Mouse (Mus musculus) regulatory T cell (primary cell): ENCODE data around the gene Gbp9.
"Not testable (repeated sequence)": the region's sequence is repeated elsewhere in the genome, so short reads cannot be mapped to it uniquely, and the experiment has no call there.

Experiments used
- in situ Hi-C: fragments of 300-600 bp; cut with MboI, MseI; formaldehyde crosslinking; loops from one replicate; pipeline ENCODE4 v1.15.1; 2025; ENCODE audit warnings: high pct_unique_total_duplicates

The Gbp9 gene

DNA sequence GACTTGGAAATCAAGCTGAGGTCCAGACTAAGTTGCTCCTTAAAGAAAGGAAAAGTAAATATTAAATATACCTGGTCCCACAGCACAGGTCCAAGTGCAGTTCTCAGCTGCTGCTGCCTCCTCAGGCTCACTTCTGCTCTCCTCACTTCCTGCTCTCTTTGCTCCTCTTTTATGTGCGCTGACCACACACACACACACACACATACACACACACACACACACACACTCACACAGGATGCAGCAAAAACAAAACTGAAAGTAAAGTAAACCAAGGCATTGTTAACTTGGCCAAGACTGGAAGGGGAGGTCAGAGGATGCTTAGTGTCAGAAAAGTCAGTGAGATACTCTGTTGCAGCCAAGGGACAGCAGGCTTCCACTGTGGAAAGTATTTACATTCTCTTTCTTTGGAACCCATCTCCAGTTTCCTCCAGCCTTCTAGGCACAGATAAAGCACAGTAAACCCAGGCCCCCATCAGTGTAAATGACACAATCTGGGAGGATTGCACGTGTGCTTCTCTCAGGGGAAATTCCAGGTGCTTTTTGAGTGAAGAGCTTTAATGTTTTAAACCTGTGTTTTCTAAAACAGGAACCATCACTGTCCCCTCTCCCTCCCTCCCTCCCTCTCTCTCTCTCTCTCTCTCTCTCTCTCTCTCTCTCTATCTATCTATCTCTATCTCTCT is at the start of gene Gbp9, which contains the start of the genes Gbp8 and Gbp4:
Gene Gbp9, minus strand, starts transcription at position 131 of the 680 bp plus-strand sequence.
Gene Gbp8, minus strand, starts transcription at position 132 of the 680 bp plus-strand sequence.
Gene Gbp4, minus strand, starts transcription at position 178 of the 680 bp plus-strand sequence.
- in situ Hi-C loops: loop anchor here (5.0 kb wide), 3 partner anchors 77 to 168 kb away; no protein-coding TSS in a partner anchor

DNA sequence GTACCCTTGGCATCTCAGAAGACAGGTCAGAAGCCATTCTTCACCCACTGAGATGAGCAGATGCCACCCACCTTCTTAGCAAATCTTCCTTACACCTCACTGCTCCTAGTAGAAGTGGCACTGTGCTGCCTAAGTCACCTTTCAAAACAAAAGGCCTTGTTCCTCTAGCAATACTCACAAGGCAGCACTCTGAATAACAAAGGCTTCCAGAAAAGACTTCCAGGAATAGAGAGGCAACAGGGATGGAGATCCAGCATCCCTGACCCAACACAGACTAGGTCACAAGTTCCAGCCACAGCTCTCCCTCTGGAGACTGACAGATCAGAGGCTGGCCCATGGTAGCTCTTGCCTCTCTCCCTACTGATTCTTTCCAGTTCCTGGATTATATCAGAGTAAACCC is 42.1 kb upstream of the Gbp9 start:
- in situ Hi-C loops: no loop called here

- in situ Hi-C loops: no loop called here
Measured at GRCm38 (mm10) chr5:105156582-105156981, 17.2 kb upstream of the Gbp9 start.

DNA sequence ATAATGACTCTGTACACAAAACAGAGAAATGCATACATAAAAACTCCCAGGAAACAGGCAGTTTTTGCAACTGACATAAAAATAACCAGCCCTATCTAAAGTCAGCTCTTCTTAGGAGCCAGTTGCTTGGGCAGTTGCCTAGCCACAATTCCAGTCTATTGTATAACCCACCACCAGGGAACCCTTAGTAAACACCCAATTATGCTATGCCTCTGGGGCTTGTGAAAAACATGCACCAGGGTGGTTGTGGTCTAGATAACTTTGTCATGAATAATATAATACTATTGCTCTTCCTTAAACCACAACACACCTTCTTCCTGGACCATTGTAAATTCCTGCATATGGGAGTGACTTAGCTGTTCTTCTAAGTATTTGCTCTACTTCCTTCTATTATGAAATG is 14.7 kb upstream of the Gbp9 start:
- in situ Hi-C loops: no loop called here

GRCm38 (mm10) chr5:105148062-105148461 is 8.7 kb upstream of the Gbp9 start:
- in situ Hi-C loops: not testable (repeated sequence)

- in situ Hi-C loops: no loop called here
Measured at GRCm38 (mm10) chr5:105146447-105146846, 7.1 kb upstream of the Gbp9 start.

DNA sequence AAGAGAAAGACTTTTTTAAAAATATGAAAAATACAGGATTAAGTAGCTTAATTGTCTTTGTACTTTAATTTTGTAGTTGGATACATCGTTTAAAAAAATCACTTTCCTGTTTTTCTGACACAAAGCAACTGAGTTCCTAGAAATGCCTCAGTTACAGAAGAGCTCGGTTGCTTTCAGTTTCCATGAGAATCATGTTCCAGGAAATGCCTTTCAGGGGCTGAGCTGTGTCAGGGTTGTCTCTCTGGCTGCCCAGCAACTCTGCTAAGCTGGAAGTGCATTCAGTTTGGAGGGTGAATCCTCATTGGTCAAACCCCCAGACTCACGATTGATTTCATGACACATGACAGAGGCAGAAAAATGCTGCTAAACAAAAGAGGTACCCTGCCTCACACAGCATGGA is 6.4 kb upstream of the Gbp9 start:
- in situ Hi-C loops: not testable (repeated sequence)

DNA sequence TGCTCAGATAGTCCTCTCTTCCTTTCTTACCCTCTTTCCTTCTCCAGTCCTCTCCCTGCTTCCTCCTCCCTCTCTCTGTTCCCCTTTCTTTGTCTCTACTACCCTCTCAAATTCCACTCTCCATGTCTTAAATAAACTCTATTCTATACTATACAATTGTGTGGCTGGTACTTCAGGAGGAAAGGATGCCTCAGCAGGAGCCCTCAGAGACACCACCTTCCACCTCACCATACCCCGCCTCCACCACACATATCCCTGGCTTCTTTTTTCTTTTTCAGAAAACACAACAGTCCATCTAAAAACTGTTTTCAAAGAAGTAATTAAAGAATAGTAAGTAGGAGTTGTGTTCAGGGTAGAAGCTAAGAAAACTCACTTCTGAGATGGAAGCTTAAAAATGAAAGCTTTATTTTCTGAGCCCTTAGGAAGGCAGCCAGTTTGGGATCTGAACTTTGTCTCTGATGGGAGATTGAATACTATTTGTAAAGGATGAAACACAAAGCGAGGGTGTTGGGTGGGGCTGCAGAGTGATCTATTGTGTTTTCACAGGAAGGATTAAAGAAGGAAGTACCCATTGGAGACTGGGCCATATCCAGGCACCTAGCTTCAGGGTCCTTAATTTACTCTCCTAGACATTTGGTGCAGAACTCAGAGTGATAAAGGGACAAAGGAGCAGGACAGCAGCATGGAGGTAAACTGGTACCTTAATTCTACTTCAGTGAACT is 911 bp upstream of the Gbp9 start:
- in situ Hi-C loops: loop anchor here (5.0 kb wide), 2 partner anchors 133 to 167 kb away; no protein-coding TSS in a partner anchor

GRCm38 (mm10) chr5:105138906-105139305 is 433 bp downstream of the Gbp9 start:
- in situ Hi-C loops: loop anchor here (5.0 kb wide), 1 partner anchor 77 kb away; no protein-coding TSS in a partner anchor

GRCm38 (mm10) chr5:105136706-105137304 is 2.5 kb downstream of the Gbp9 start:
- in situ Hi-C loops: loop anchor here (5.0 kb wide), 1 partner anchor 75 kb away; no protein-coding TSS in a partner anchor

DNA sequence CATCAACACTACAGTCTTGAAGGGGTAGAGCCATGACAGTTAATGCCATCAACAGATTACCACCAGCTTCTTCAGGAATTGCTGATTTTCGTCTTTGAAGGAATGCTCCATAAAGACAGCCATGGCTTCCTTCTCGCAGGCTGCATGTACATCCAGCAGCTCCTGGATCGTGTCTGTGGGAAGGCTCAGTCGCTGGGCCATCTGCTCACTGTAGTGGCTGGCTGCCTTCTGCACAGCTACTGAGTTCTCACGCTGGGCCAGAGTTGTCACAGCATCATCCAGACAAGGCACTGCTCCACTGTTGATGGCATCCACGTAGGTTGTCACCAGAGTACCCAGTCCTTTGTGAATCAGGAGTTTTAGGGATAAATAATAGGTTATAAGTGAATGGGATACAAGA is 17.6 kb downstream of the Gbp9 start:
- in situ Hi-C loops: not testable (repeated sequence)

DNA sequence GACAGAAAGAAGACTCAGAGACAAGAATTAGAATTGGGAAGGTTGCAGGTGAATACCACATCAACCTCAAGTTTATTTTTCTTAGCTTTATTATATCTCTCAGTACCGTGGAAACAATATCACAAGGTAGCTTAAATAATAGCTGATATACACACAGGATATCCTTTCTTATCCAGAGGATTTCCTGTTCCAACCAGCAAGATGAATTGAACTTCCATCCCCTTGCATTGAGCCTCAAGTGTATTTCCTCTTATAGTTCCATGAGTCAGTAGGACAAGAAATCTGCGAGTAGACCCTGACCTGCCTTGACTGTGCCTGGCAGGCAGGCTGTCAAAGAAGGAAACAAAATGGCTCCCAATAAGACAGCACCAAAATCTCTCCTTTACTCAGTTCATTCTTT is 23.6 kb downstream of the Gbp9 start:
- in situ Hi-C loops: no loop called here

GRCm38 (mm10) chr5:105114696-105115095 is 24.6 kb downstream of the Gbp9 start:
- in situ Hi-C loops: no loop called here

DNA sequence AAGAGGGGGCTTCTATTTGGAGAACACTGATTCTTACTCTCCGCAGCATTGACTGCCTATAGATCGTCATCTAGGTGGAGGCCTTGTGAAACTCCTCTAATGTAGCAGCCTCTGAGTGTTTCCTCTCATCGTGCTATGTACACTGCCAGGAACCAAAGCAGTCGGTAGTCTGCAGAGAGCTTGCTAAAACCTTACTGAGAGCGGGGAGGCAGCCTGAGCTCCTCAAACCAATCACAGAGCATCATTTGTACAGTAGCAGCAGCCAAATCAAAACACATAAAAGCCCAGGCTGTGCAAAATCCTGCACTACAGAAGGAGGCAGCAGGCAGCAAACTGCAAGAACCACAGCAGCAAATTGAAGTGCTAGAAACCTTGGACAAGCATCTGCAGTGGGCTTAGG is 25.7 kb downstream of the Gbp9 start:
- in situ Hi-C loops: no loop called here

DNA sequence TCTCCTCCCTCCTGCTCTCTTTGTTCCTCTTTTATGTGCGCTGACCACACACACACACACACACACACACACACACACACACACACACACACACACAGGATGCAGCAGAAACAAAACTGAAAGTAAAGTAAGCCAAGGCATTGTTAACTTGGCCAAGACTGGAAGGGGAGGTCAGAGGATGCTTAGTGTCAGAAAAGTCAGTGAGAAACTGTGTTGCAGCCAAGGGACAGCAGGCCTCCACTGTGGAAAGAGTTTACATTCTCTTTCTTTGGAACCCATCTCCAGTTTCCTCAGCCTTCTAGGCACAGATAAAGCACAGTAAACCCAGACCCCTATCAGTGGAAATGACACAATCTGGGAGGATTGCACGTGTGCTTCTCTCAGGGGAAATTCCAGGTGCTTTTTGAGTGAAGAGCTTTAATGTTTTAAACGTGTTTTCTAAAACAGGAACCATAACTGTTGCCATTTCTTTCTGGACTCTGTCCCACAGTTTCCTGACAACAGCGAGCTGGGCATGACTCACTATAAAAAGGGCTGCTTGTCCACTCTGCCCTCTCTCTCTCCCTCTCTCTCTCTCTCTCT is 29.0 kb downstream of the Gbp9 start:
- in situ Hi-C loops: not testable (repeated sequence)

GRCm38 (mm10) chr5:105109775-105110174 is 29.6 kb downstream of the Gbp9 start:
- in situ Hi-C loops: not testable (repeated sequence)

- in situ Hi-C loops: not testable (repeated sequence)
Measured at GRCm38 (mm10) chr5:105105689-105106088, 33.6 kb downstream of the Gbp9 start.

- in situ Hi-C loops: no loop called here
Measured at GRCm38 (mm10) chr5:105081900-105082299, 57.4 kb downstream of the Gbp9 start.

DNA sequence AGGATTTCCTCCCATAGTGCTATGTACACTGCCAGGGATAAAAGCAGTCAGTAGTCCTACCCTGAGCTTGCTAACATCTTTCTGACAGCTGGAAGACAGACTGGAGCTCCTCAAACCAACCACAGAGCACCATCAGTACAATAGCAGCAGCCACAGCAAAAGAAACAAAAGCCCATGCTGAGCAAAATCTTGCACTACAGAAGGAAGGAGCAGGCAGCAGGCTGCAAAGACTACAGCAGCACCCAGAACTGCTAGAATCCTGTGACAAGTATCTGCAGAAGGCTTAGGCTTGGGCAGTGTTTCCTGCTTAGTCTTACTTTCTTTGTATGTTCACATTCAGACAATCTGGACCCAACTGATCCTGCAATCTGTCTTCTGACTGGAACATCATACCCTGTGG is 71.0 kb downstream of the Gbp9 start:
- in situ Hi-C loops: not testable (repeated sequence)

DNA sequence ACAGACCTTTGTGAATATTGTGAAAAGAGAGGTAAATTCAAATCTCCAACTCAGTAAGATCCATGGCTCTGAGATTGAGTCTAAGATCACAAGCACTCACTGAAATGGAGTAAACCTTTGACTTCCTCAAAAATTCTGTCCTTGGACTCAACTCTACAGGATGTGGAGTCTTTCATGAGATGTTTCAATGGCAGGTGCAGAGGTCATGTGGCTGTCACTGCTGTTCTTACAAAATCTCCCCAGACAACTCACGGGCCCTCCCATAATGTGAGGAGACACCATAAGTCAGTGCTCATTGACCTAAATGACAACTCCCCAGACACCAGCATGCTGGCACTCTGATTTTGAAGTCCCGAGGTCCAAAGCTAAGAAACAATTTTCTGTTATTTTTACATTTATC is 74.9 kb downstream of the Gbp9 start:
- in situ Hi-C loops: loop anchor here (5.0 kb wide), 2 partner anchors 73 to 77 kb away; partner anchors contain the start of genes Gbp4, Gbp8 and Gbp9

GRCm38 (mm10) chr5:105063321-105063720 is 76.0 kb downstream of the Gbp9 start:
- in situ Hi-C loops: loop anchor here (5.0 kb wide), 2 partner anchors 74 to 76 kb away; partner anchors contain the start of genes Gbp4, Gbp8 and Gbp9

- in situ Hi-C loops: loop anchor here (5.0 kb wide), 2 partner anchors 75 kb away; partner anchors contain the start of genes Gbp4, Gbp8 and Gbp9
Measured at GRCm38 (mm10) chr5:105062403-105062802, 76.9 kb downstream of the Gbp9 start.
